Mouse (Mus musculus) liver, embryonic 14.5 days (tissue): ENCODE data around the gene Fgfr2.

Experiments
- CTCF ChIP-seq: IDR thresholded peaks from 2 replicates; pipeline ENCODE4 v1.5.1; 2016; ENCODE audit warnings: antibody characterized with exemption, low read depth, control low read depth
- EP300 ChIP-seq: IDR thresholded peaks from 2 replicates; pipeline ENCODE4 v1.6.1; 2016; ENCODE audit warnings: antibody characterized with exemption, low read depth

GRCm38 (mm10) chr7:132608316-132609020 lies 514.7 kb downstream of the Fgfr2 start:
- TF ChIP-seq CTCF (no peak), EP300 (no peak)
